Mouse (Mus musculus) limb, embryonic 12.5 days (tissue): ENCODE measurements at regions not wholly inside any gene's neighbourhood (a gene's known extent, or its start where the extent isn't known, plus 50 kb on each side); places are given as distances from the start of the nearest gene placed in this dataset.
"Not testable (repeated sequence)": the region's sequence is repeated elsewhere in the genome, so short reads cannot be mapped to it uniquely, and the experiment has no call there.

Source experiments
- ATAC-seq: fragments of 200-750 bp; cut with Nextera tagmentation; 2 replicates; pipeline ENCODE4 v1.8.0; 2017; ENCODE audit warnings: low read depth, moderate TSS enrichment; ENCODE audit not compliant: insufficient number of reproducible peaks, insufficient read depth, low FRiP score, low TSS enrichment
- H3K27ac ChIP-seq: fragments of 300-500 bp; sonication (generic); 2 replicates; pipeline ENCODE4 v1.5.1; 2016; ENCODE audit warnings: mild to moderate bottlenecking, moderate library complexity
- H3K27me3 ChIP-seq: fragments of 300-500 bp; sonication (generic); 2 replicates; pipeline ENCODE4 v1.6.1; 2016; ENCODE audit warnings: mild to moderate bottlenecking, moderate library complexity
- H3K36me3 ChIP-seq: fragments of 300-500 bp; sonication (generic); 2 replicates; pipeline ENCODE4 v1.6.1; 2016; ENCODE audit warnings: mild to moderate bottlenecking, moderate library complexity
- H3K4me1 ChIP-seq: fragments of 300-500 bp; sonication (generic); replicated peaks from 2 replicates; pipeline ENCODE4 v1.6.1; 2016
- H3K4me2 ChIP-seq: fragments of 300-500 bp; sonication (generic); 2 replicates; pipeline ENCODE4 v1.6.1; 2016; ENCODE audit warnings: mild to moderate bottlenecking, moderate library complexity
- H3K4me3 ChIP-seq: fragments of 300-500 bp; sonication (generic); replicated peaks from 2 replicates; pipeline ENCODE4 v1.5.1; 2016; ENCODE audit warnings: mild to moderate bottlenecking
- H3K9ac ChIP-seq: fragments of 300-500 bp; sonication (generic); replicated peaks from 2 replicates; pipeline ENCODE4 v1.6.1; 2016; ENCODE audit warnings: mild to moderate bottlenecking, moderate library complexity
- H3K9me3 ChIP-seq: fragments of 300-500 bp; sonication (generic); 2 replicates; pipeline ENCODE4 v1.6.1; 2016; ENCODE audit warnings: mild to moderate bottlenecking, moderate library complexity
- WGBS: fragments of 180-500 bp; shearing (Covaris S2); methylation state at CpG from one replicate; pipeline ENCODE4 v1.1.7; 2016; 5-methylcytosine and 5-hydroxymethylcytosine counted together

GRCm38 (mm10) chr6:22789731-22790130, 85.6 kb upstream of the Ptprz1 start:
- not testable (repeated sequence) for H3K4me2 ChIP-seq, H3K27me3 ChIP-seq, H3K4me1 ChIP-seq, H3K27ac ChIP-seq, H3K4me3 ChIP-seq, ATAC-seq, H3K9me3 ChIP-seq, H3K9ac ChIP-seq, H3K36me3 ChIP-seq
- 41% methylated on average over 4 of the region's 4 CpGs for WGBS

GRCm38 (mm10) chr6:22791801-22792200, 83.5 kb upstream of the Ptprz1 start:
- Histone ChIP-seq H3K4me2 (no peak overlapping the region), H3K4me3 (no peak overlapping the region)

GRCm38 (mm10) chr6:22792601-22793000, 82.7 kb upstream of the Ptprz1 start:
- H3K4me2 ChIP-seq, result no peak overlapping the region

More at GRCm38 (mm10) chr6:22791801-22792200, 83.5 kb upstream of the Ptprz1 start:
- Histone ChIP-seq H3K4me1 (no peaks in the 10 kb centered on the region; the same call in 1 of the 2 replicates), H3K27me3 (no peaks in the 10 kb centered on the region), H3K27ac (no peak overlapping the region), H3K9me3 (no peaks in the 10 kb centered on the region), H3K36me3 (no peaks in the 10 kb centered on the region), H3K9ac (no peak overlapping the region)
- WGBS, result 88% methylated on average over 4 of the region's 4 CpGs
- no peak for ATAC-seq

GRCm38 (mm10) chr6:22794071-22794721, 81.1 kb upstream of the Ptprz1 start:
- H3K27ac ChIP-seq, result no peak overlapping the region

More at GRCm38 (mm10) chr6:22792601-22793000, 82.7 kb upstream of the Ptprz1 start:
- H3K9ac ChIP-seq, result no peak overlapping the region
- H3K4me3 ChIP-seq, result no peak overlapping the region
- no peaks in the 10 kb centered on the region; the same call in 1 of the 2 replicates for H3K4me1 ChIP-seq
- no peaks in the 10 kb centered on the region for H3K36me3 ChIP-seq
- no peak overlapping the region for H3K27ac ChIP-seq
- no peak for ATAC-seq
- 82% methylated on average over 3 of the region's 3 CpGs for WGBS
- H3K27me3 ChIP-seq, result no peaks in the 10 kb centered on the region
- no peaks in the 10 kb centered on the region for H3K9me3 ChIP-seq

GRCm38 (mm10) chr6:22794755-22795154, 80.5 kb upstream of the Ptprz1 start:
- Histone ChIP-seq H3K4me3 (no peak overlapping the region), H3K4me1 (no peaks in the 10 kb centered on the region; the same call in 1 of the 2 replicates), H3K36me3 (no peaks in the 10 kb centered on the region), H3K9me3 (no peaks in the 10 kb centered on the region), H3K4me2 (no peak overlapping the region), H3K27me3 (no peaks in the 10 kb centered on the region), H3K9ac (no peak overlapping the region), H3K27ac (no peak overlapping the region)
- WGBS, result 78% methylated on average over 3 of the region's 3 CpGs
- no peak for ATAC-seq

More at GRCm38 (mm10) chr6:22794071-22794721, 81.1 kb upstream of the Ptprz1 start:
- Histone ChIP-seq H3K4me2 (no peak overlapping the region), H3K27me3 (no peaks in the 10 kb centered on the region), H3K36me3 (no peaks in the 10 kb centered on the region), H3K9ac (no peak overlapping the region), H3K4me3 (no peak overlapping the region), H3K4me1 (no peaks in the 10 kb centered on the region; the same call in 1 of the 2 replicates), H3K9me3 (no peaks in the 10 kb centered on the region)
- WGBS, result 59% methylated on average over 12 of the region's 12 CpGs
- ATAC-seq, result peak; percentile 59; the same call in 1 of the 2 replicates

GRCm38 (mm10) chr6:22795291-22795860, 79.9 kb upstream of the Ptprz1 start:
- no peaks in the 10 kb centered on the region for H3K9me3 ChIP-seq
- WGBS, result 60% methylated on average over 6 of the region's 6 CpGs
- no peaks in the 10 kb centered on the region for H3K27me3 ChIP-seq
- no peaks in the 10 kb centered on the region; the same call in 1 of the 2 replicates for H3K4me1 ChIP-seq
- H3K4me2 ChIP-seq, result no peak overlapping the region
- H3K36me3 ChIP-seq, result no peaks in the 10 kb centered on the region
- H3K4me3 ChIP-seq, result no peak overlapping the region
- H3K9ac ChIP-seq, result no peak overlapping the region
- no peak for ATAC-seq
- H3K27ac ChIP-seq, result no peak overlapping the region

GRCm38 (mm10) chr6:22801908-22802307, 73.4 kb upstream of the Ptprz1 start:
- Histone ChIP-seq H3K4me2 (no peak overlapping the region), H3K4me3 (no peak overlapping the region), H3K36me3 (no peaks in the 10 kb centered on the region), H3K27me3 (no peaks in the 10 kb centered on the region), H3K27ac (no peak overlapping the region), H3K4me1 (no peaks in the 10 kb centered on the region), H3K9ac (no peak overlapping the region), H3K9me3 (no peaks in the 10 kb centered on the region)
- 85% methylated on average over 3 of the region's 3 CpGs for WGBS
- ATAC-seq, result no peak

- no peak for ATAC-seq
Measured at GRCm38 (mm10) chr6:22802399-22803092, 72.8 kb upstream of the Ptprz1 start.

GRCm38 (mm10) chr6:22803886-22804285, 71.4 kb upstream of the Ptprz1 start:
- Histone ChIP-seq H3K27ac (no peak overlapping the region), H3K4me2 (no peak overlapping the region), H3K9ac (no peak overlapping the region), H3K36me3 (no peaks in the 10 kb centered on the region), H3K27me3 (no peaks in the 10 kb centered on the region), H3K9me3 (no peaks in the 10 kb centered on the region), H3K4me3 (no peak overlapping the region), H3K4me1 (no peaks in the 10 kb centered on the region)
- no peak for ATAC-seq
- 87% methylated on average over 4 of the region's 4 CpGs for WGBS

More at GRCm38 (mm10) chr6:22802399-22803092, 72.8 kb upstream of the Ptprz1 start:
- 65% methylated on average over 12 of the region's 12 CpGs for WGBS
- Histone ChIP-seq H3K36me3 (no peaks in the 10 kb centered on the region), H3K4me1 (no peaks in the 10 kb centered on the region), H3K9ac (no peak overlapping the region), H3K27me3 (no peaks in the 10 kb centered on the region), H3K27ac (no peak overlapping the region), H3K4me2 (no peak overlapping the region), H3K9me3 (no peaks in the 10 kb centered on the region), H3K4me3 (no peak overlapping the region)

GRCm38 (mm10) chr6:22825086-22825768, 50.1 kb upstream of the Ptprz1 start:
- H3K27me3 ChIP-seq, result no peaks in the 10 kb centered on the region
- ATAC-seq, result no peak
- no peak overlapping the region for H3K27ac ChIP-seq
- H3K9me3 ChIP-seq, result no peaks in the 10 kb centered on the region
- no peak overlapping the region for H3K9ac ChIP-seq
- 81% methylated on average over 1 of the region's 1 CpGs for WGBS
- H3K36me3 ChIP-seq, result no peaks in the 10 kb centered on the region
- no peak overlapping the region for H3K4me2 ChIP-seq
- H3K4me3 ChIP-seq, result no peak overlapping the region
- no peaks in the 10 kb centered on the region for H3K4me1 ChIP-seq
